Mouse (Mus musculus) forebrain, embryonic 15.5 days (tissue): ENCODE measurements around the gene Slc48a1. TPM values are rescaled to one million over a fixed set of nuclear protein-coding genes. Genes with fewer than 3 reads are reported as not detected.

Experiments
- ATAC-seq: fragments of 200-750 bp; cut with Nextera tagmentation; replicated peaks from 2 replicates; pipeline ENCODE4 v1.8.0; 2017; ENCODE audit warnings: mild to moderate bottlenecking, moderate TSS enrichment, moderate library complexity
- H3K27ac ChIP-seq: fragments of 300-500 bp; sonication (generic); replicated peaks from 2 replicates; pipeline ENCODE4 v1.5.1; 2015; ENCODE audit warnings: mild to moderate bottlenecking, inconsistent platforms
- H3K27me3 ChIP-seq: fragments of 300-500 bp; sonication (generic); 2 replicates; pipeline ENCODE4 v1.6.1; 2015; ENCODE audit warnings: inconsistent platforms
- H3K36me3 ChIP-seq: fragments of 300-500 bp; sonication (generic); 2 replicates; pipeline ENCODE4 v1.6.1; 2015; ENCODE audit warnings: mild to moderate bottlenecking, inconsistent platforms
- H3K4me1 ChIP-seq: fragments of 300-500 bp; sonication (generic); 2 replicates; pipeline ENCODE4 v1.6.1; 2015; ENCODE audit warnings: inconsistent platforms
- H3K4me2 ChIP-seq: fragments of 300-500 bp; sonication (generic); replicated peaks from 2 replicates; pipeline ENCODE4 v1.6.1; 2015; ENCODE audit warnings: mild to moderate bottlenecking, inconsistent platforms
- H3K4me3 ChIP-seq: fragments of 300-500 bp; sonication (generic); 2 replicates; pipeline ENCODE4 v1.5.1; 2015; ENCODE audit warnings: mild to moderate bottlenecking, inconsistent platforms
- H3K9ac ChIP-seq: fragments of 300-500 bp; sonication (generic); replicated peaks from 2 replicates; pipeline ENCODE4 v1.6.1; 2015; ENCODE audit warnings: mild to moderate bottlenecking, inconsistent platforms
- H3K9me3 ChIP-seq: fragments of 300-500 bp; sonication (generic); 2 replicates; pipeline ENCODE4 v1.6.1; 2016; ENCODE audit warnings: inconsistent platforms
- whole genome bisulfite sequencing: fragments of 180-500 bp; shearing (Covaris S2); methylation state at CpG from one replicate; pipeline ENCODE4 v1.1.7; 2015; ENCODE audit warnings: mixed read lengths; 5-methylcytosine and 5-hydroxymethylcytosine counted together
- polyA plus RNA-seq: library from polyadenylated mRNA; unstranded; fragments of >200 nt; fragmentation: Nextera tagmentation; extraction: Ambion mirVana; gene quantifications from 2 replicates; pipeline ENCODE4 v1.2.1, GENCODE M21; 2015

Slc48a1 gene
- polyA plus RNA-seq, 1 experiment from 2014 or later: 64.9 TPM

- H3K4me2 ChIP-seq: peak overlapping the region; percentile 91
- H3K9ac ChIP-seq: peak overlapping the region; percentile 41
- no peaks in the 10 kb centered on the region for H3K9me3 ChIP-seq
- WGBS: 2% methylated on average over 18 of the region's 18 CpGs
- peaks cover 21% of the 10 kb centered on the region for H3K27me3 ChIP-seq
- H3K27ac ChIP-seq: peak overlapping the region; percentile 25; the same call in 1 of the 2 replicates
- H3K4me1 ChIP-seq: peaks cover 36% of the 10 kb centered on the region
- no peaks in the 10 kb centered on the region for H3K36me3 ChIP-seq
- peak overlapping the region; percentile 46 for H3K4me3 ChIP-seq
- ATAC-seq: peak; percentile 3; the same call in 1 of the 2 replicates
These were observed 10.1 kb upstream of the Slc48a1 start for GRCm38 (mm10) chr15:97768192-97768591.

DNA sequence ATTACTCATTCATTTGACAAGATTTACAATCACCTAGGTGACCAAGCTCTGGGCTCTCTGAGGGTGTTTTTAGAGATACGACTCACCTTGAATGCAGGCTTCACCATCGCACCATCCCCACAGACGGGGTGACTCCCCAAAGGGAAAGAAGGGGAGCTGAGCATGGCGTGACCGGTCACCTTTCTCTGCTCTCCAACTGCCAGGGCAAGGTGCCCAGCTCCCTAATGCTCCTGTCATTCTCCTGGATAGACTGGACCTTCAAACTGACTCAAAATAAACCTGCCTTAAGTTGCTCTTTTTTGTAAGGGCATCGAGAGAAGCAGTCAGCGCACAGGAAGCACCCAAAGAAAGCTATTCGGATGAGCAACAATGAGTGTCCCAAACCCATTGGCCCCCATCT is 8.0 kb upstream of the Slc48a1 start:
- H3K9me3 ChIP-seq: no peaks in the 10 kb centered on the region
- WGBS: 72% methylated on average over 8 of the region's 8 CpGs
- no peak overlapping the region for H3K27ac ChIP-seq
- peaks cover 36% of the 10 kb centered on the region for H3K4me1 ChIP-seq
- peaks cover 18% of the 10 kb centered on the region for H3K27me3 ChIP-seq
- no peak overlapping the region for H3K4me2 ChIP-seq
- no peak overlapping the region for H3K4me3 ChIP-seq
- ATAC-seq: no peak
- no peak overlapping the region for H3K9ac ChIP-seq
- no peaks in the 10 kb centered on the region for H3K36me3 ChIP-seq

- peaks cover 11% of the 10 kb centered on the region for H3K4me1 ChIP-seq
- no peak overlapping the region for H3K4me3 ChIP-seq
- H3K27me3 ChIP-seq: peaks cover 12% of the 10 kb centered on the region; the same call in 1 of the 2 replicates
- H3K9ac ChIP-seq: no peak overlapping the region
- H3K9me3 ChIP-seq: no peaks in the 10 kb centered on the region
- no peak for ATAC-seq
- H3K4me2 ChIP-seq: no peak overlapping the region
- H3K36me3 ChIP-seq: no peaks in the 10 kb centered on the region
- WGBS: 32% methylated on average over 5 of the region's 5 CpGs
- peak overlapping the region; percentile 19; the same call in 1 of the 2 replicates for H3K27ac ChIP-seq
These were observed 5.2 kb upstream of the Slc48a1 start for GRCm38 (mm10) chr15:97773108-97773507.

DNA sequence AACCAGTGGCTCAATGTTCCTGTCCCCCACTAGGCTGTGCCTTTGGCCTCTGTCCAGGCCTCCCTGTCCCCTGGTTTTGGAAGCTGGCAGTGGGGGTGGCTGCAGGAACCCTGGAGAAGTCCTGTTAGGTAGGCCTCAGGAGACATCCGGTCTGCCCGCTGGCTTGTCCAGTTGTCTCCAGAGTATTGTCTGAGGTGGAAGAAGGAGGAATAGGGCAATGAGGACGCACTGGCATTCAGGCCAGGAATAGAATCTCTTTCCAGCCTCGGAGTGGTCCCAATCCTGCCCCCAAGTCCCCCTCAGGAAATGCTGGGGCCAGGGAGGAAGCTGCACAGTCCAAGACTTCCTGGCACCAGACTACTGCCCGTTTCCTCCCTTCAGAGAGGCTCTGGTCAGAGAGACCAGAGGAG is 4.4 kb upstream of the Slc48a1 start:
- Histone ChIP-seq H3K4me1 (0 out of 2 replicates have a peak, but pooled peaks cover 6% of the 10 kb centered on the region), H3K9me3 (no peaks in the 10 kb centered on the region), H3K9ac (no peak overlapping the region), H3K27ac (0 out of 2 replicates have a peak overlapping the region, but pooled peaks have one; percentile 11), H3K4me3 (no peak overlapping the region), H3K36me3 (no peaks in the 10 kb centered on the region), H3K27me3 (peaks cover 8% of the 10 kb centered on the region; the same call in 1 of the 2 replicates), H3K4me2 (no peak overlapping the region)
- 72% methylated on average over 5 of the region's 5 CpGs for WGBS
- no peak for ATAC-seq

DNA sequence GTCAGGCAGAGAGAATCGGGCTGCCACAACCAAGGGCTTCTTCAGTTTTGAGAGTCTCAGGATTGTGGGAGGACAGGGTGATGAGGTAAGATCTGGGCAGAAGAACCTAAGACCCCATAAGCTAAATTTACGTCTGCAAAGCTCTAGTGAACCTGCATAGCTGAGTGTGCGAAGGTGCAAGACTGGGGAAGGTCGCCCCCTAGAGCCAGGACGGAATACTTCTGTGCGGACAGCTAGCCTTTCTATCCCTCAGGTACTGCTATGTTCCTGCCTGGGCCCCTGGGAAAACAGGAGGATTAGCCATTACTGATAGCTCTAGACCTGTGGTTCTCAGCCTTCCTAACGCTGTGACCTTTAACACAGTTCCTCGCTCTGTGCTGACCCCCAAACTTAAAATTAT is 1.8 kb upstream of the Slc48a1 start:
- Histone ChIP-seq H3K4me3 (no peak overlapping the region), H3K4me2 (no peak overlapping the region), H3K4me1 (peaks cover 17% of the 10 kb centered on the region; the same call in 1 of the 2 replicates), H3K36me3 (no peaks in the 10 kb centered on the region), H3K27ac (no peak overlapping the region), H3K9ac (no peak overlapping the region), H3K9me3 (no peaks in the 10 kb centered on the region), H3K27me3 (no peaks in the 10 kb centered on the region)
- WGBS: 7% methylated on average over 8 of the region's 8 CpGs
- no peak for ATAC-seq

- H3K27me3 ChIP-seq: no peaks in the 10 kb centered on the region
- no peaks in the 10 kb centered on the region for H3K36me3 ChIP-seq
- no peak for ATAC-seq
- no peaks in the 10 kb centered on the region for H3K9me3 ChIP-seq
- WGBS: 89% methylated on average over 6 of the region's 6 CpGs
- H3K9ac ChIP-seq: no peak overlapping the region
- H3K27ac ChIP-seq: no peak overlapping the region
- no peak overlapping the region for H3K4me3 ChIP-seq
- H3K4me2 ChIP-seq: no peak overlapping the region
- peaks cover 21% of the 10 kb centered on the region for H3K4me1 ChIP-seq
These were observed 1.4 kb upstream of the Slc48a1 start for GRCm38 (mm10) chr15:97776919-97777318.

GRCm38 (mm10) chr15:97779576-97779975 is 1.3 kb downstream of the Slc48a1 start:
- Histone ChIP-seq H3K4me2 (no peak overlapping the region), H3K9ac (no peak overlapping the region), H3K9me3 (no peaks in the 10 kb centered on the region), H3K4me1 (peaks cover 25% of the 10 kb centered on the region), H3K27ac (no peak overlapping the region), H3K36me3 (no peaks in the 10 kb centered on the region), H3K27me3 (peaks cover 10% of the 10 kb centered on the region; the same call in 1 of the 2 replicates), H3K4me3 (no peak overlapping the region)
- no peak for ATAC-seq
- 87% methylated on average over 1 of the region's 1 CpGs for WGBS

GRCm38 (mm10) chr15:97780611-97781031 is 2.3 kb downstream of the Slc48a1 start:
- H3K9me3 ChIP-seq: no peaks in the 10 kb centered on the region
- H3K4me2 ChIP-seq: no peak overlapping the region
- H3K27ac ChIP-seq: peak overlapping the region; percentile 7; the same call in 1 of the 2 replicates
- H3K36me3 ChIP-seq: no peaks in the 10 kb centered on the region
- H3K9ac ChIP-seq: no peak overlapping the region
- no peak overlapping the region for H3K4me3 ChIP-seq
- WGBS: 50% methylated on average over 12 of the region's 12 CpGs
- H3K4me1 ChIP-seq: peaks cover 30% of the 10 kb centered on the region
- no peak for ATAC-seq
- H3K27me3 ChIP-seq: peaks cover 10% of the 10 kb centered on the region; the same call in 1 of the 2 replicates

GRCm38 (mm10) chr15:97781961-97782748 is 3.8 kb downstream of the Slc48a1 start:
- Histone ChIP-seq H3K4me1 (peaks cover 30% of the 10 kb centered on the region), H3K9ac (no peak overlapping the region), H3K27ac (no peak overlapping the region), H3K27me3 (peaks cover 10% of the 10 kb centered on the region; the same call in 1 of the 2 replicates), H3K9me3 (no peaks in the 10 kb centered on the region), H3K36me3 (no peaks in the 10 kb centered on the region), H3K4me3 (no peak overlapping the region), H3K4me2 (0 out of 2 replicates have a peak overlapping the region, but pooled peaks have one; percentile 1)
- WGBS: 9% methylated on average over 24 of the region's 24 CpGs
- ATAC-seq: no peak

- no peak for ATAC-seq
- WGBS: 5% methylated on average over 9 of the region's 9 CpGs
- peaks cover 10% of the 10 kb centered on the region; the same call in 1 of the 2 replicates for H3K27me3 ChIP-seq
These were observed 4.4 kb downstream of the Slc48a1 start for GRCm38 (mm10) chr15:97782749-97783105.

DNA sequence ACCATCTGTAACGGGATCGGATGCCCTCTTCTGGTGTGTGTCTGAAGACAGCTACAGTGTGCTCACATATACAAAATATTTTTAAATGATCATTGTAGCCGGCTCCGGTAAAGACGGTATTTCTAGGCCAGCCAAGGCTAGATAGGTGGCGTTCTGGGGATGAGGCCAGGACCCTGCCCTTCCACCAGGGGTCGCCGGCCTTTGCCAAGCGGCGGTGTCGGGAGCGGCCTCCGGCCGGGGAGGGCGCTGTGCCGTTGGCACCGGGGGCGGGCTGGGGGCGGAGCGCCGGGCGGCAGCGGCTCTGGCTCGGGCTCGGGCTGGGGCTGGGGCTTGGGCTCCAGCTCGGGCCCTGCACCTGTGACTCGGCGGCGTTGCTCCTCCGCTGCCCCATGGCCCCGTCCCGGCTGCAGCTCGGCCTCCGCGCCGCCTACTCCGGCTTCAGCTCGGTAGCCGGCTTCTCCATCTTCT is 5.8 kb downstream of the Slc48a1 start:
- no peaks in the 10 kb centered on the region for H3K9me3 ChIP-seq
- peak overlapping the region; percentile 68 for H3K4me3 ChIP-seq
- peak overlapping the region; percentile 86 for H3K4me2 ChIP-seq
- H3K9ac ChIP-seq: peak overlapping the region; percentile 78
- H3K27me3 ChIP-seq: peaks cover 10% of the 10 kb centered on the region; the same call in 1 of the 2 replicates
- peaks cover 43% of the 10 kb centered on the region for H3K4me1 ChIP-seq
- peak overlapping the region; percentile 62 for H3K27ac ChIP-seq
- peak; percentile 79 for ATAC-seq
- H3K36me3 ChIP-seq: no peaks in the 10 kb centered on the region
- WGBS: 3% methylated on average over 27 of the region's 39 CpGs

More at GRCm38 (mm10) chr15:97782749-97783105, 4.4 kb downstream of the Slc48a1 start:
- H3K9ac ChIP-seq: no peak overlapping the region
- H3K9me3 ChIP-seq: no peaks in the 10 kb centered on the region
- peaks cover 30% of the 10 kb centered on the region for H3K4me1 ChIP-seq
- no peak overlapping the region for H3K4me2 ChIP-seq
- no peak overlapping the region for H3K27ac ChIP-seq
- H3K36me3 ChIP-seq: no peaks in the 10 kb centered on the region
- no peak overlapping the region for H3K4me3 ChIP-seq

- Histone ChIP-seq H3K4me3 (peak overlapping the region; percentile 68), H3K27me3 (peaks cover 10% of the 10 kb centered on the region; the same call in 1 of the 2 replicates), H3K9me3 (no peaks in the 10 kb centered on the region), H3K36me3 (no peaks in the 10 kb centered on the region), H3K9ac (peak overlapping the region; percentile 78), H3K4me2 (peak overlapping the region; percentile 86), H3K4me1 (peaks cover 44% of the 10 kb centered on the region), H3K27ac (peak overlapping the region; percentile 62)
- ATAC-seq: peak; percentile 64
- 4% methylated on average over 42 of the region's 45 CpGs for WGBS
These were observed 6.3 kb downstream of the Slc48a1 start for GRCm38 (mm10) chr15:97784561-97785161.
